Mouse (Mus musculus) liver, adult 2 months (tissue): ENCODE results near the gene Adgrg2.

ENCODE experiments used
- CTCF ChIP-seq: fragments of 200-500 bp; IDR thresholded peaks from 2 replicates; pipeline ENCODE4 v1.5.1; 2011; ENCODE audit warnings: low read depth, low read length, control low read depth
- POLR2A ChIP-seq: fragments of 200-500 bp; IDR thresholded peaks from 2 replicates; pipeline ENCODE4 v1.6.1; 2011; ENCODE audit warnings: low read length, control low read depth; ENCODE audit not compliant: insufficient read depth; ENCODE audit errors: extremely low read depth

DNA sequence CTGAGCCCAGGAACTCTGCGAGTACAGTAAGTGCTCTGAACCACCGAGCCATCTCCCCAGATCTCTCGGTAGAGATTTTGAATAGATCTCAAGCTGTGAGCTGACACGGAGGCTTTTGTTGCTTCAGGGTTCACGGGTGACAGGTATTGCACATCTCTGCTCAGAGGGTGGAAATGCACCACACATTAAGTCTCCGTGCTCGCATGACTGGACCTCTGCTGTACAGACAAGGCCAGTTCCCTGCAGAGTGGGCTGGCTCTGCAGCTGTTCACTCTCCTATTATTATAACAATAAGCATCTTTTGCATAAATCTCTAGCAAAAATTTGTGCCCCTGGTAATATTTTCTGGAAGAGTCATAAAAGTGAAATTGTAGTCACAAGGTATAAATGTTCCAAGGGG, 39.5 kb upstream of the Adgrg2 start:
- TF ChIP-seq CTCF = no peak
- TF ChIP-seq POLR2A = no peak
